Mouse (Mus musculus) cerebellum, postnatal 10 days (tissue): Measurements from ENCODE around the gene 2810021J22Rik.
"Not testable (repeated sequence)": the region's sequence is repeated elsewhere in the genome, so short reads cannot be mapped to it uniquely, and the experiment has no call there.

Source experiments
- DNase-seq, 2 experiments: peaks; one replicate each; pipeline ENCODE4 v3.0.0; 2021; ENCODE audit warnings: mixed read lengths in 2 of 2

2810021J22Rik gene

GRCm38 (mm10) chr11:58867039-58867953, at the start of gene 2810021J22Rik:
TSS of gene 2810021J22Rik (plus strand) at chr11:58867216.
- peak; percentile 88 to 91 for DNase-seq

- not testable (repeated sequence) for DNase-seq
Observed at GRCm38 (mm10) chr11:58828937-58829336, 38.1 kb upstream of the 2810021J22Rik start, which contains the start of gene Olfr312. TSS of gene Olfr312 (plus strand) at chr11:58829237.

- no peak for DNase-seq
Observed at GRCm38 (mm10) chr11:58829764-58830163, 37.3 kb upstream of the 2810021J22Rik start.

- DNase-seq, result not testable (repeated sequence)
Observed at GRCm38 (mm10) chr11:58832541-58832940, 34.5 kb upstream of the 2810021J22Rik start.

GRCm38 (mm10) chr11:58838951-58839350, 28.1 kb upstream of the 2810021J22Rik start, which contains the start of gene Olfr311:
TSS of gene Olfr311 (plus strand) at chr11:58839251.
- DNase-seq, result not testable (repeated sequence)

- peak; percentile 93 to 97 for DNase-seq
Observed at GRCm38 (mm10) chr11:58846919-58847461, 20.0 kb upstream of the 2810021J22Rik start, which contains the start of gene Gm12258. TSS of gene Gm12258 (plus strand) at chr11:58847158.

- no peak for DNase-seq
Observed at GRCm38 (mm10) chr11:58847636-58848035, 19.4 kb upstream of the 2810021J22Rik start.

- DNase-seq, result no peak
Observed at GRCm38 (mm10) chr11:58849731-58850130, 17.3 kb upstream of the 2810021J22Rik start.

- DNase-seq, result no peak
Observed at GRCm38 (mm10) chr11:58860744-58861143, 6.3 kb upstream of the 2810021J22Rik start.

- DNase-seq, result peak in 1 of 2 experiments; percentile 12
Observed at GRCm38 (mm10) chr11:58867954-58868330, 926 bp downstream of the 2810021J22Rik start.

- no peak for DNase-seq
Observed at GRCm38 (mm10) chr11:58870961-58871360, 3.9 kb downstream of the 2810021J22Rik start.

- no peak for DNase-seq
Observed at GRCm38 (mm10) chr11:58883756-58884155, 16.7 kb downstream of the 2810021J22Rik start.

GRCm38 (mm10) chr11:58890511-58890910, 23.5 kb downstream of the 2810021J22Rik start:
- no peak for DNase-seq

- DNase-seq, result no peak
Observed at GRCm38 (mm10) chr11:58894456-58894855, 27.4 kb downstream of the 2810021J22Rik start.

- DNase-seq, result no peak
Observed at GRCm38 (mm10) chr11:58897485-58897884, 30.5 kb downstream of the 2810021J22Rik start.

- DNase-seq, result no peak
Observed at GRCm38 (mm10) chr11:58901080-58901479, 34.1 kb downstream of the 2810021J22Rik start.

GRCm38 (mm10) chr11:58903511-58904409, 36.7 kb downstream of the 2810021J22Rik start, which contains the start of gene Zfp39:
TSS of gene Zfp39 (minus strand) at chr11:58904225.
- DNase-seq, result peak; percentile 98 to 99

- DNase-seq, result no peak
Observed at GRCm38 (mm10) chr11:58904410-58904718, 37.3 kb downstream of the 2810021J22Rik start.

GRCm38 (mm10) chr11:58904838-58905237, 37.8 kb downstream of the 2810021J22Rik start:
- peak; percentile 26 to 43 for DNase-seq

GRCm38 (mm10) chr11:58913776-58914175, 46.8 kb downstream of the 2810021J22Rik start:
- no peak for DNase-seq

GRCm38 (mm10) chr11:58914461-58915028, 47.5 kb downstream of the 2810021J22Rik start:
- peak; percentile 55 to 74 for DNase-seq
